Mouse (Mus musculus) E14TG2a.4 (cell line): ENCODE measurements around the gene Arhgef10l.

Experiments used
- H3K27me3 ChIP-seq: 2 replicates; pipeline ENCODE4 v1.6.1; 2014; ENCODE audit warnings: low read length, control low read depth; ENCODE audit not compliant: insufficient read depth
- H3K36me3 ChIP-seq: 2 replicates; pipeline ENCODE4 v1.6.1; 2014; ENCODE audit warnings: low read length, control low read depth; ENCODE audit not compliant: insufficient read depth
- H3K4me1 ChIP-seq: replicated peaks from 2 replicates; pipeline ENCODE4 v1.6.1; 2014; ENCODE audit warnings: low read depth, low read length, control low read depth
- H3K4me3 ChIP-seq: replicated peaks from 2 replicates; pipeline ENCODE4 v1.5.1; 2014; ENCODE audit warnings: mild to moderate bottlenecking, low read length
- H3K9me3 ChIP-seq: 2 replicates; pipeline ENCODE4 v1.6.1; 2014; ENCODE audit warnings: low read length, control low read depth
- CTCF ChIP-seq: conservative IDR thresholded peaks from 2 replicates; pipeline ENCODE4 v1.5.1; 2014; ENCODE audit warnings: low read length
- NANOG ChIP-seq: IDR thresholded peaks from 2 replicates; pipeline ENCODE4 v1.6.1; 2014; ENCODE audit warnings: borderline replicate concordance, low read length, mixed read lengths
- POU5F1 ChIP-seq: IDR thresholded peaks from 2 replicates; pipeline ENCODE4 v1.6.1; 2014; ENCODE audit warnings: low read length, borderline replicate concordance

The Arhgef10l gene

DNA sequence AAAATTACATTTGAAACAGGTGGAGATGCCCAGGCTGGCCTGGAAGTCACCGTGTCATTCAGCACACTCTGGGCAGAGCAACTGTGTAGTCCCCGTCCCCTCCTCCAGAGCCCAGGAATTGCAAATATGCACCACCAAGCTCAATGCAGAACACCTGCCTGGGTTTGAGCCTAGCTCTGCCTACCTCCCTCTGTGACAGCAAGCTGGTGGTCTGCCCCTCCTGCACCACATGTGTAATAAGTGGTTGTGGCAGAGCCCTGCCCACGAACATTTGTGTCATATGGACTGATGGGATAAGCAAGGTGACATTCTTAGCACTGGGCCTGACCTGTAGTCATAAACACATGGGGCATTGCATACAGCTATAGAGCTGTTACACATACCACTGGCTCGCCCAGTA is 63.8 kb downstream of the Arhgef10l start:
- Histone ChIP-seq H3K9me3 (peaks cover 5% of the 10 kb centered on the region), H3K4me3 (no peak overlapping the region), H3K4me1 (peaks cover 52% of the 10 kb centered on the region), H3K27me3 (no peaks in the 10 kb centered on the region), H3K36me3 (peaks cover 6% of the 10 kb centered on the region; the same call in 1 of the 2 replicates)
- no peak for TF ChIP-seq CTCF
- TF ChIP-seq NANOG = no peak
- TF ChIP-seq POU5F1 = no peak

DNA sequence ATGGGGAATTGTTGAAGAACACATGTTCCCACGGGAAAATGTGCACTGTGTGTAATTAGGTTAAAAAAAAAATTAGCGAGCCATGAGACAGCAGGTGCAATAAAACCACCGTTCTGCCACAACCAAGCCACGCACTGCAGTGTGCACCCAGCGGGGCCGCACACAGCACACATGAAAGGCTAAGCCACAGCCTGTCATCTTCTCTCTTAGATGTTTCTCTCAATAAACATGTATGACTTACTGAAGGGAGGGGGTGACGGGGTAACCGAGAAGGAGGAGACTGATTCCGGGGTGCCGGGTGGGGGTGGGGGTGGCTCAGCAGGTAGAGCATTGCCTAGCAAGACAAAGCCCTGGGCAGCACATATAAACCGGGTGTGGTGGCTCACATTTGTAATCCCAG is 64.7 kb downstream of the Arhgef10l start:
- Histone ChIP-seq H3K9me3 (peaks cover 14% of the 10 kb centered on the region), H3K27me3 (no peaks in the 10 kb centered on the region), H3K4me3 (no peak overlapping the region), H3K4me1 (peaks cover 48% of the 10 kb centered on the region), H3K36me3 (peaks cover 7% of the 10 kb centered on the region; the same call in 1 of the 2 replicates)
- TF ChIP-seq POU5F1 (no peak), CTCF (no peak), NANOG (no peak)

DNA sequence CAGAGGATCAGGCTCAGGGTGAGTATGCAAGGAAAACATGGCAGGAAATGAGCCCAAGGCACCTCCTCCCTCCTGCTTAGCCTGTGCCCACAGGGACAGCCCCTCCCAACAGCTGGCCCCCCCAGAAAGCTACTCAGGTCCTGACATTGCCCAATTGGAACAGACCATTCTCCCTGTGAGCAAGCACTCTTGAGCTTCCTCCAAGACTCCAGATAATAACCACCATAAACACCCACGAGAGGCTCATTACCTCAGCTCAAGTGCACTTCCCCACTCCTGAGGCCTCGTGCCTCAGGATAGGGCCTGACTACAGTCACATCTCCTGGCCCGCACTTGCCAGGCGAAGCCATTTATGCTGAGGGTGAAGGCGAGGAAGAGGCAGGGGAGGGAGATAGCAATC is 67.0 kb downstream of the Arhgef10l start:
- Histone ChIP-seq H3K27me3 (no peaks in the 10 kb centered on the region), H3K4me1 (peaks cover 41% of the 10 kb centered on the region), H3K9me3 (peaks cover 14% of the 10 kb centered on the region), H3K4me3 (no peak overlapping the region), H3K36me3 (peaks cover 9% of the 10 kb centered on the region; the same call in 1 of the 2 replicates)
- TF ChIP-seq CTCF (no peak), NANOG (no peak), POU5F1 (no peak)

DNA sequence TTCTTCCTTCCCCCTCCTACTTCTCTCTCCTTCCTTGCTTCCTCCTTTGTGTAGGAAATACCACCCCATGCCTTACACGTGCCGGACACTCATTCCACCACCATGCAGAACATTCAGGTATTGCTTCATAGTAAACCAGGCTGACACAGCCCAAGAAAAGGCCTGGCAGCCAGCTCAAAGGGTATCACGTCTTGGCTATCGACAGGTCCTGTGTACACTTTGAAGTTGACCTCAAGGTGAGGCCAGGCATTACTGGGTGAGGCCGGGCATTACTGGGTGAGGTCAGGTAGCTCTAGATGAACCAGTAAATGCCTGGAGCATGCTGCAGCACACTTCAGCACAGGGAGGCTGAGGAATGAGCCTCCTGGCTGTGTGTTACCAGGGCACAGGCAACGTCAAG is 67.9 kb downstream of the Arhgef10l start:
- TF ChIP-seq POU5F1 = no peak
- no peak for TF ChIP-seq CTCF
- TF ChIP-seq NANOG = no peak
- Histone ChIP-seq H3K36me3 (peaks cover 16% of the 10 kb centered on the region), H3K4me1 (peaks cover 44% of the 10 kb centered on the region), H3K27me3 (no peaks in the 10 kb centered on the region), H3K4me3 (no peak overlapping the region), H3K9me3 (peaks cover 14% of the 10 kb centered on the region)

GRCm38 (mm10) chr4:140597378-140597777 is 68.4 kb downstream of the Arhgef10l start:
- Histone ChIP-seq H3K4me3 (no peak overlapping the region), H3K4me1 (peaks cover 48% of the 10 kb centered on the region), H3K36me3 (peaks cover 21% of the 10 kb centered on the region), H3K9me3 (peaks cover 14% of the 10 kb centered on the region), H3K27me3 (no peaks in the 10 kb centered on the region)
- TF ChIP-seq POU5F1 (no peak), CTCF (no peak), NANOG (no peak)

DNA sequence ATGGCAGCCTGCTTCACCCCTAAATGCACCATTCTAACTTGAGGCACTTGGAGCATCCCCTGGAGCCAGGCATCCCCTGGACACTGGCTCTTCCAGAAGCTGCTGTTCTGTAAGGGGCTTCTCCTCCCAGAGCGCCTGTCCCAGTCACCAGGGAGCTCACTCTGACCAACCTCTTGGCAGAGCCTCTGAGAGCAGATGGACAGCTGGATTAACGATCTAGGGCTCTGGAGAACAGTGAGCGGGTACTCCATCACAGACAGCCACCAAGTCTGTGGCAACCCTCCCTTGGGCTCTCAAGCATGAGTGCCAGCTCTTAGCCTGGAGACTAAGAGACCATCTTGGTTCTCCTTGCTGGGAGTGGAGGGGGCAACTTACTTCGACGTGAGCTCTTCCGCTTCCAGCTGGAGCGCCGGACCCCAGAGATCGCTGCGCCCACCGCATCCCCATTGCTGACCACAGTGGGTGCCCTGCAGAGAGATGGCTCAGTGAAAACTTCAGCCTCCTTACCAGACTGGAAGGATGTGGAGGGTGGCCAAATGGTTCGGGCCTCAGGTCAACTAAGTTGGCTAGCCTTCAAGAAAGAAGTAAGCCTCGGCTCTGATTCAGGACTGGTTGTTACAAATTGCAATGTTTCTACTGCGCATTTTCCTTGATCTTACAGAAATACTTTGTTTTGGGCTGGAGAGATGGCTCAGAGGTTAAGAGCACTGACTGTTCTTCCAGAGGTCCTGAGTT is 71.9 kb downstream of the Arhgef10l start:
- Histone ChIP-seq H3K4me3 (no peak overlapping the region), H3K4me1 (peaks cover 35% of the 10 kb centered on the region), H3K27me3 (no peaks in the 10 kb centered on the region), H3K9me3 (peaks cover 24% of the 10 kb centered on the region), H3K36me3 (peaks cover 35% of the 10 kb centered on the region)
- TF ChIP-seq NANOG (no peak), CTCF (no peak), POU5F1 (no peak)

DNA sequence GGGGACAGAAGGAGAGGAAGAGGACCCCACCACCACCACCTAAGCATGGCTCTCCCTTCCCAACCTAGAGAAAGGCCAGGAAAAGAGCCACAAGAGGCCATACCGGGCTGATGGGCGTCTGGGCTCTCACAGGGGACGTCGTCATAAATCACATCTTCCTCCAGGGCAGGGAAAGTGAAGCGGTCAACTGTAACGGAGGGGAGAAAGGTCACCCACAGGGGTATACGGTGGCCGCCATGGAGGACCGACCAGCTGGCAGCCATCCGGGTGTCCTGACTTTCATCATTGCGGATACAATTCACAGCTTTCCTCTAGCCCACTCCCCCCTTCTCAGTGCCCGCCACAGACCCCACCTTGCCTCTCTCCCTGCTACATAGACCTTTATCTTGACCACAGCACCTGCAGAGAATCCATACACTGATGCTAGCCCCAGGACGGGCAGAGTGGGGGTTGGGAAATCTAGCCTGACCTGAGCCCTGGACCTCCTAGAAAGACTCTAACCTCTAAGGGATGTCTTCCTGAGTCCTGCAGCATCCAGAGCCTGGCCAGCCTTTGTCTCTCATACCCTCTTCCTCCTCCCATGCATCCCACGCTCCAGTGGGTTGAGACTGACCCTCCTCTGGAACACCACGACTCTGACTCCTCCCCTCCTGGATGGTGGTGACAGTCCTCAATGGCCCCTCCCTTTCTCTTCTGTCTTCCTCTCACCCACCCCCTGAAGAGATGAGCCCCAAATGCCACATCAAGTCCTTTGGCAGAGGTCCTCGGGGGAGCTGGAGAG is 72.6 kb downstream of the Arhgef10l start:
- Histone ChIP-seq H3K27me3 (no peaks in the 10 kb centered on the region), H3K36me3 (peaks cover 40% of the 10 kb centered on the region), H3K9me3 (peaks cover 28% of the 10 kb centered on the region), H3K4me3 (no peak overlapping the region), H3K4me1 (peaks cover 29% of the 10 kb centered on the region)
- no peak for TF ChIP-seq POU5F1
- no peak for TF ChIP-seq NANOG
- no peak for TF ChIP-seq CTCF

GRCm38 (mm10) chr4:140592217-140592759 is 73.5 kb downstream of the Arhgef10l start:
- TF ChIP-seq NANOG (no peak), POU5F1 (no peak), CTCF (peak; percentile 78)
- H3K9me3 ChIP-seq = peaks cover 25% of the 10 kb centered on the region
- H3K27me3 ChIP-seq = no peaks in the 10 kb centered on the region
- H3K36me3 ChIP-seq = peaks cover 45% of the 10 kb centered on the region
- peaks cover 30% of the 10 kb centered on the region for H3K4me1 ChIP-seq
- peak overlapping the region; percentile 52 for H3K4me3 ChIP-seq
